Mouse (Mus musculus) CD4-positive naive resting alpha-beta T cell, adult 57 days (primary cell): ENCODE results near the gene Ahsa2. TPM values are rescaled to one million over a fixed set of nuclear protein-coding genes. Genes with fewer than 3 reads are reported as not detected.

ENCODE experiments used
- total RNA-seq: library from RNA; stranded (reverse); gene quantifications from one replicate; pipeline ENCODE4 v1.2.4, GENCODE M21; 2023

The Ahsa2 gene
- 51.6 TPM for total RNA-seq

DNA sequence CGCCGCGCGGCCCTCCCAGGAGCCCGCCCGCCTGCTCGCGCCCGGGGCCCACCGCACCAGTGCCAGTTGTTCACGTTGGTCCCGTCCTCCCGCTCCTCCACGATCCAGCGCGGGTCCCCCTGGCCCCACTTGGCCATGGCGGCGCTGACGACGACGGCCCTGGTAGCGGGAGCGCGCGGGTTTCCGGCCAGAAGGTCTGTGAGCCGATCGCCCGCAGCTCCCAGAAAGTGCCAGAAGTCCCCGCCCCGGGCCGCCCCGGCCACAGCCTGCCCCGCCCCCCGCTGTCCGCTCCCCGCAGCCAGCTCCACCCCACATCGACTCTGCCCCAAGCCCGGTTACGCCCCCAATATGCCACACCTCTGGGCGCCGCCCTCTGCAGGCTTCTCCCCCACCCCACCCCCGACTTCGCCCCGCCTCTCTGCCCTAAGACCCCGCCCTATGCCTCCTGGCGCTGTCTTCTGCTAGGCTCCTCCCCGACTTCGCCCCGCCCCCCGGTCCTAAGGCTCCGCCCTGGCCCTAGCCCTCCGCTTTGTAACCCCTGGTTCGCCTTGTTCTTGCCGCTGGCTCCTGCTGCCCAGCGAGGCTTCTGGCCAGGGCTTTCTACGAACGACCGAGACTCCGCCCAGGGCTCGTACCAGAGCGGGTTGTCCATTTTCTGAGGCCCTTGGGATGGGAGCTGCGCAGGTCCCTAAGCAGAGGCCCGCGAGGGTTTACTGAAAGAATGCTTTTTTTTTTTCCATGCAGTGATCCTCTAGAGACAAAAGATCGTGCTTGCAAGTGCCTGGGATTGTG is at the start of gene Ahsa2:
TSS of gene Ahsa2 (minus strand) at position 313 of the 792 bp plus-strand sequence.

DNA sequence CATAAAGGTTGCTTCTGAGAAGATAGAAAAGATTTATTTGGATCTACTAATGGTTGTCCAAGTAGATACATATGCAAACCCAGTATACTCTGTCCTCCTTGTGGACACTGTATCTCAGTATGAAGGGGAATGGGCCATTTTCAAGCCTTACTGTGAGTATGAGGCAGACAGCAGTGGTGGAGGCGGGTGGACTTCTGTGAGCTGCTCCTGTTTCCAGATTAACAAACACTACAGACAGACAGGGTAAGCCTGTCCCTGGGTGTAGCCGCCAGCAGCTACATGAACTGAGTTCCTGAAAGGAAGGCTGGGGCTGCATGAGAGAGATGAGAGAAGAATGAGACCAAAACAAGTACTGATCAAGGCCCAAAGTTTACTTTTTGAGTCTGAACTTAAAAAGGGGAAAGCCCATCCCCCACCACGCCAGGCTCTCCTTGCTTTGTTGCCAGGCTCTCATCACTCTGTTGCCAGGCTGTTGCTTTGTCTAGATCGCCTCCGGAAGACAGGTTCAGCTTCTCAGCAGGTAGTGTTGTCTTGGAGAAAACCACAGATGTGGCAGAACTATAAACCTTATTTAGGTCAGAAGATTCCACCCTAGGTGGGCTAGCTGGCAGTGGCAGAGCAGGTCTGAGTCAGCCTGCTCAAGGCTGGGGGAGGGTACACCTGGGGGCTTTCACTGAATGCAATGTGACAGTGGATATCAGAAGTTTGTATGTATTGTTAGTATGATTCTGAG is 22.8 kb upstream of the Ahsa2 start, which contains the start of gene 1700093K21Rik:
TSS of gene 1700093K21Rik (minus strand) at position 683 of the 733 bp plus-strand sequence.

Other genes with a start within 250 kb of the Ahsa2 start
- gene Xpo1, start 242.0 kb downstream of the Ahsa2 start, total RNA-seq, result 122 TPM
- gene Usp34, start 191.1 kb downstream of the Ahsa2 start, total RNA-seq, result 98.0 TPM
- gene 1700093K21Rik, start 23.1 kb upstream of the Ahsa2 start, total RNA-seq, result not detected
- gene 0610010F05Rik, start 135.6 kb upstream of the Ahsa2 start, total RNA-seq, result 3.9 TPM
- gene Pus10, start 167.6 kb upstream of the Ahsa2 start, total RNA-seq, result 17.1 TPM
- 13.0 TPM for gene Pex13, start 167.9 kb upstream of the Ahsa2 start, total RNA-seq